Mouse (Mus musculus) liver, postnatal 0 days (tissue): ENCODE data around the gene Hbb-bh1. TPM values are rescaled to one million over a fixed set of nuclear protein-coding genes. Genes with fewer than 3 reads are reported as not detected.
"Not testable (repeated sequence)": the region's sequence is repeated elsewhere in the genome, so short reads cannot be mapped to it uniquely, and the experiment has no call there.

Experiments used
- ATAC-seq: fragments of 200-750 bp; cut with Nextera tagmentation; 2 replicates; pipeline ENCODE4 v1.8.0; 2017; ENCODE audit warnings: mild to moderate bottlenecking, moderate library complexity
- DNase-seq: peaks from one replicate; pipeline ENCODE4 v3.0.0-alpha.2; 2016
- H3K27ac ChIP-seq: fragments of 300-500 bp; sonication (generic); 2 replicates; pipeline ENCODE4 v1.5.1; 2014; ENCODE audit warnings: antibody characterized with exemption, moderate library complexity, mild to moderate bottlenecking, low read depth
- H3K27me3 ChIP-seq: fragments of 300-500 bp; sonication (generic); 2 replicates; pipeline ENCODE4 v1.6.1; 2014; ENCODE audit warnings: low read length, control low read depth, mixed read lengths; ENCODE audit not compliant: insufficient read depth
- H3K36me3 ChIP-seq: fragments of 300-500 bp; sonication (generic); replicated peaks from 2 replicates; pipeline ENCODE4 v1.6.1; 2014; ENCODE audit warnings: mild to moderate bottlenecking, control low read depth, low read length, moderate library complexity, mixed read lengths; ENCODE audit not compliant: insufficient read depth
- H3K4me1 ChIP-seq: fragments of 300-500 bp; sonication (generic); 2 replicates; pipeline ENCODE4 v1.6.1; 2014; ENCODE audit warnings: antibody characterized with exemption, mild to moderate bottlenecking, control low read depth; ENCODE audit not compliant: insufficient read depth
- H3K4me2 ChIP-seq: fragments of 300-500 bp; sonication (generic); 2 replicates; pipeline ENCODE4 v1.6.1; 2014; ENCODE audit warnings: low read depth, mild to moderate bottlenecking, low read length, moderate library complexity, mixed read lengths
- H3K4me3 ChIP-seq: fragments of 300-500 bp; sonication (generic); 2 replicates; pipeline ENCODE4 v1.5.1; 2014; ENCODE audit warnings: low read depth, low read length
- H3K9ac ChIP-seq: fragments of 300-500 bp; sonication (generic); replicated peaks from 2 replicates; pipeline ENCODE4 v1.6.1; 2014; ENCODE audit warnings: mild to moderate bottlenecking, moderate library complexity
- H3K9me3 ChIP-seq: fragments of 300-500 bp; sonication (generic); 2 replicates; pipeline ENCODE4 v1.6.1; 2016; ENCODE audit warnings: mild to moderate bottlenecking, control low read depth, low read length, mixed read lengths
- CTCF ChIP-seq: sonication (generic); IDR thresholded peaks from 2 replicates; pipeline ENCODE4 v1.5.1; 2016; ENCODE audit warnings: antibody characterized with exemption, low read depth
- EP300 ChIP-seq: IDR thresholded peaks from 2 replicates; pipeline ENCODE4 v1.6.1; 2016; ENCODE audit warnings: antibody characterized with exemption, low read depth, mild to moderate bottlenecking
- WGBS: fragments of 180-500 bp; shearing (Covaris S2); extraction: QIAGEN DNeasy Blood & Tissue Kit; methylation state at CpG from one replicate; pipeline ENCODE4 v1.1.7; 2014; ENCODE audit not compliant: insufficient replicate concordance; 5-methylcytosine and 5-hydroxymethylcytosine counted together
- polyA plus RNA-seq: library from polyadenylated mRNA; unstranded; fragments of >200 nt; fragmentation: Nextera tagmentation; extraction: Ambion mirVana; gene quantifications from 2 replicates; pipeline ENCODE4 v1.2.1, GENCODE M21; 2015

Gene Hbb-bh1
- polyA plus RNA-seq, 1 experiment from 2014 or later, result 2.5 TPM

- H3K9ac ChIP-seq, result no peak overlapping the region
- no peak overlapping the region for H3K27ac ChIP-seq
- no peak overlapping the region for H3K4me2 ChIP-seq
- no peaks in the 10 kb centered on the region for H3K27me3 ChIP-seq
- ATAC-seq, result 0 out of 2 replicates have a peak, but pooled peaks have one; percentile 17
- H3K4me1 ChIP-seq, result no peaks in the 10 kb centered on the region
- no peak for DNase-seq
- H3K9me3 ChIP-seq, result no peaks in the 10 kb centered on the region
- TF ChIP-seq CTCF, result no peak
- TF ChIP-seq EP300, result no peak
- no peak overlapping the region for H3K4me3 ChIP-seq
- 23% methylated on average over 2 of the region's 2 CpGs for WGBS
- H3K36me3 ChIP-seq, result no peaks in the 10 kb centered on the region
These were observed 1.8 kb upstream of the Hbb-bh1 start for GRCm38 (mm10) chr7:103844525-103845325.

GRCm38 (mm10) chr7:103840268-103840667 lies 2.7 kb downstream of the Hbb-bh1 start, which contains the start of gene Hbb-bh2:
Hbb-bh2 (minus strand) TSS chr7:103840520.
- H3K4me1 ChIP-seq, result no peaks in the 10 kb centered on the region
- H3K27ac ChIP-seq, result no peak within 1 kb of the TSS
- ATAC-seq (no peak), DNase-seq (no peak)
- no peaks in the 10 kb centered on the region for H3K27me3 ChIP-seq
- WGBS, result 75% methylated on average over 3 of the region's 3 CpGs
- H3K4me3 ChIP-seq, result no peak within 1 kb of the TSS
- TF ChIP-seq CTCF (no peak), EP300 (no peak)
- no peak within 1 kb of the TSS for H3K9ac ChIP-seq
- no peak within 1 kb of the TSS for H3K4me2 ChIP-seq
- no peaks in the 10 kb centered on the region for H3K36me3 ChIP-seq
- no peaks in the 10 kb centered on the region for H3K9me3 ChIP-seq

- no peaks in the 10 kb centered on the region for H3K27me3 ChIP-seq
- DNase-seq, result peak; percentile 79
- no peaks in the 10 kb centered on the region for H3K36me3 ChIP-seq
- ATAC-seq, result peak; percentile 92
- 0 out of 2 replicates have a peak within 1 kb of the TSS, but pooled peaks have one; percentile 30 for H3K4me3 ChIP-seq
- H3K9me3 ChIP-seq, result no peaks in the 10 kb centered on the region
- H3K9ac ChIP-seq, result peak within 1 kb of the TSS; percentile 41; the same call in 1 of the 2 replicates
- no peak for TF ChIP-seq CTCF
- peak; percentile 96 for TF ChIP-seq EP300
- H3K4me1 ChIP-seq, result 0 out of 2 replicates have a peak, but pooled peaks cover 2% of the 10 kb centered on the region
- 61% methylated on average over 4 of the region's 4 CpGs for WGBS
- H3K4me2 ChIP-seq, result peak within 1 kb of the TSS; percentile 39
- peak within 1 kb of the TSS; percentile 96 for H3K27ac ChIP-seq
These were observed 15.2 kb downstream of the Hbb-bh1 start, which contains the start of gene Hbb-bs for GRCm38 (mm10) chr7:103827808-103828207. Hbb-bs (minus strand) TSS chr7:103828096.

- not testable (repeated sequence) for H3K4me3 ChIP-seq, ATAC-seq, H3K9me3 ChIP-seq, DNase-seq, H3K27me3 ChIP-seq, H3K36me3 ChIP-seq, H3K9ac ChIP-seq, H3K4me2 ChIP-seq, H3K27ac ChIP-seq, H3K4me1 ChIP-seq
- WGBS, result no CpG with 5 or more reads among the region's 2 CpGs
These were observed 15.8 kb downstream of the Hbb-bh1 start for GRCm38 (mm10) chr7:103827139-103827538.

- Histone ChIP-seq H3K9ac (peak overlapping the region; percentile 57), H3K4me1 (0 out of 2 replicates have a peak, but pooled peaks cover 2% of the 10 kb centered on the region), H3K4me2 (no peak overlapping the region), H3K27ac (peak overlapping the region; percentile 85), H3K36me3 (no peaks in the 10 kb centered on the region), H3K4me3 (peak overlapping the region; percentile 40), H3K9me3 (no peaks in the 10 kb centered on the region), H3K27me3 (no peaks in the 10 kb centered on the region)
- peak; percentile 7 for ATAC-seq
- TF ChIP-seq EP300, result no peak
- no peak for TF ChIP-seq CTCF
- DNase-seq, result no peak
- 64% methylated on average over 3 of the region's 3 CpGs for WGBS
These were observed 16.6 kb downstream of the Hbb-bh1 start for GRCm38 (mm10) chr7:103826255-103826887.

GRCm38 (mm10) chr7:103825536-103826254 lies 17.3 kb downstream of the Hbb-bh1 start:
- Histone ChIP-seq H3K4me3 (peak overlapping the region; percentile 40), H3K9me3 (no peaks in the 10 kb centered on the region), H3K36me3 (no peaks in the 10 kb centered on the region), H3K4me2 (no peak overlapping the region; the same call in 1 of the 2 replicates), H3K9ac (no peak overlapping the region), H3K27me3 (no peaks in the 10 kb centered on the region), H3K4me1 (0 out of 2 replicates have a peak, but pooled peaks cover 2% of the 10 kb centered on the region), H3K27ac (peak overlapping the region; percentile 85)
- DNase-seq, result no peak
- 79% methylated on average over 3 of the region's 3 CpGs for WGBS
- peak; percentile 59 for ATAC-seq
- TF ChIP-seq CTCF, result no peak
- TF ChIP-seq EP300, result peak; percentile 65
